Mouse (Mus musculus): ENCODE measurements around the gene Disc1. TPM values are rescaled to one million over a fixed set of nuclear protein-coding genes. Genes with fewer than 3 reads are reported as not detected.

Disc1 gene
- polyA plus RNA-seq, 1 experiment from 2014 or later, result 1.6 TPM

- H3K9ac ChIP-seq, result no peak overlapping the region
- peak; percentile 13; the same call in 1 of the 2 replicates for ATAC-seq
- H3K4me2 ChIP-seq (replicated peaks), result no peak overlapping the region
- H3K4me3 ChIP-seq (replicated peaks), result no peak overlapping the region
- no peaks in the 10 kb centered on the region for H3K36me3 ChIP-seq
- no peaks in the 10 kb centered on the region for H3K27me3 ChIP-seq (replicated peaks)
- peak overlapping the region; percentile 72 for H3K27ac ChIP-seq
- peaks cover 17% of the 10 kb centered on the region; the same call in 1 of the 2 replicates for H3K4me1 ChIP-seq (replicated peaks)
- 34% methylated on average over 4 of the region's 4 CpGs for WGBS
- H3K9me3 ChIP-seq, result no peaks in the 10 kb centered on the region
Measured at GRCm38 (mm10) chr8:125242921-125243320, 188.9 kb downstream of the Disc1 start.

- no peak overlapping the region for H3K4me2 ChIP-seq (replicated peaks)
- H3K27me3 ChIP-seq (replicated peaks), result no peaks in the 10 kb centered on the region
- H3K4me3 ChIP-seq (replicated peaks), result no peak overlapping the region
- no peaks in the 10 kb centered on the region for H3K9me3 ChIP-seq
- H3K36me3 ChIP-seq, result no peaks in the 10 kb centered on the region
- H3K27ac ChIP-seq, result no peak overlapping the region
- ATAC-seq, result peak; percentile 81
- peaks cover 13% of the 10 kb centered on the region; the same call in 1 of the 2 replicates for H3K4me1 ChIP-seq (replicated peaks)
- 32% methylated on average over 7 of the region's 7 CpGs for WGBS
- H3K9ac ChIP-seq, result no peak overlapping the region
Measured at GRCm38 (mm10) chr8:125246737-125247292, 192.8 kb downstream of the Disc1 start.

GRCm38 (mm10) chr8:125247349-125247748 lies 193.4 kb downstream of the Disc1 start:
- WGBS, result 14% methylated on average over 1 of the region's 1 CpGs
- H3K27ac ChIP-seq, result no peak overlapping the region
- no peak overlapping the region for H3K4me2 ChIP-seq (replicated peaks)
- no peak overlapping the region for H3K4me3 ChIP-seq (replicated peaks)
- no peaks in the 10 kb centered on the region for H3K9me3 ChIP-seq
- peaks cover 10% of the 10 kb centered on the region; the same call in 1 of the 2 replicates for H3K4me1 ChIP-seq (replicated peaks)
- H3K27me3 ChIP-seq (replicated peaks), result no peaks in the 10 kb centered on the region
- no peaks in the 10 kb centered on the region for H3K36me3 ChIP-seq
- H3K9ac ChIP-seq, result no peak overlapping the region
- ATAC-seq, result peak; percentile 64; the same call in 1 of the 2 replicates

DNA sequence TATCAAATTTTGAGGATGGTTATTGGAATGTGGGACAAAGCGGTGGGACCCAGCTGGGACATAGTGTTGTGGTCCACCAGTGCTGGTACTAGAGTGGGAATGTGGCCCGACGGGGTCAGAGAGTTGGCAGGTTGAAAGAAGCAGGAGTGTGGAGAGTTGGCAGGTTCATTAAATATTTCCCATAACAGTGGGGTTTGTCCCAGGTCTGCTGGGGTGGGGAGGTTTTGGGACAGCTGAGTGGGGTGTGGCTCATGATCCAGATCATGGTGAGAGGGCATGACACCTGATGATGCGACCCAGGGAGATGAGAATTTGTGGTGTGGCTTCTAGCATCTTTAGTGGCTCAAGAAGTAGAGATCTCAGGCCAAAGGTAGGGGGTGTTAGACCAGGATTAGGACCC lies 199.0 kb downstream of the Disc1 start:
- no peak for ATAC-seq

DNA sequence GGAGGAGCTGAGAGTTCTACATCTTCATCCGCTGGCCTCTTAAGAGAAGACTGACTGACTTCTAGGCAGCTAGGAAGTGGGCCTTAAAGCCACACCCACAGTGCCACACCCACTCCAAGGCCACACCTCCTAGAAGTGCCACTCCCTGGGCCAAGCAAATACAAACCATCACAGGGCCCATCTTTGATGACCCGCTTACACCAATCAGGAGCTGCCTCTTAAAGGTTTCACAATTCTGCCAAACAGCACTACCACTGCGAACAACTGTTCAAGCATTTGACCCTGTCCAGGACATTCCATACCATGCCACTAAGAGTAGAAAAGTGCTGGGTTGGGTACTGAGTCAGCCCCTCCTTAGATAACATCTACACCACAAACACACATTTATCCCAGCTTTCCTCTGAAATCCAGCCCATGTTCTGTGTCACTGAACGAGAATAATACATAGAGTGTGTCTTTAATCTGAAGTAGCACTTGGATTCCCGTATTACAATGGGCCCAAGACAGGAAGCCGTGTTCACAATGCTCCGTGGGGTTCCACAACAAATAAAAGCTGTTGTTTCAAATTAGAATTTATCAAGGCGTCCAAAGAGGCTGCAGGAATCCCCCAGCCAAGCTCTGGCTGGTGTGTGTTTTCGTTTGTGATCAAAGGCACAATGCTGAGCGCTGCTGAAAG lies 199.6 kb downstream of the Disc1 start:
- H3K27ac ChIP-seq, result peak overlapping the region; percentile 61; the same call in 1 of the 2 replicates
- 0 out of 2 replicates have a peak, but pooled peaks cover 9% of the 10 kb centered on the region for H3K4me1 ChIP-seq (replicated peaks)
- no peaks in the 10 kb centered on the region for H3K9me3 ChIP-seq
- H3K4me3 ChIP-seq (replicated peaks), result peak overlapping the region; percentile 37
- H3K4me2 ChIP-seq (replicated peaks), result peak overlapping the region; percentile 80
- H3K36me3 ChIP-seq, result no peaks in the 10 kb centered on the region
- peak; percentile 71 for ATAC-seq
- H3K9ac ChIP-seq, result no peak overlapping the region
- H3K27me3 ChIP-seq (replicated peaks), result no peaks in the 10 kb centered on the region
- 45% methylated on average over 10 of the region's 10 CpGs for WGBS

More for the DNA sequence above, 199.0 kb downstream of the Disc1 start:
- H3K27ac ChIP-seq, result no peak overlapping the region
- 96% methylated on average over 4 of the region's 4 CpGs for WGBS
- H3K36me3 ChIP-seq, result no peaks in the 10 kb centered on the region
- no peak overlapping the region for H3K4me2 ChIP-seq (replicated peaks)
- no peak overlapping the region for H3K4me3 ChIP-seq (replicated peaks)
- H3K27me3 ChIP-seq (replicated peaks), result no peaks in the 10 kb centered on the region
- 0 out of 2 replicates have a peak, but pooled peaks cover 9% of the 10 kb centered on the region for H3K4me1 ChIP-seq (replicated peaks)
- H3K9me3 ChIP-seq, result no peaks in the 10 kb centered on the region
- H3K9ac ChIP-seq, result no peak overlapping the region

- H3K4me1 ChIP-seq (replicated peaks), result 0 out of 2 replicates have a peak, but pooled peaks cover 9% of the 10 kb centered on the region
- WGBS, result 22% methylated on average over 23 of the region's 23 CpGs
- H3K9me3 ChIP-seq, result no peaks in the 10 kb centered on the region
- H3K9ac ChIP-seq, result peak overlapping the region; percentile 34
- H3K27ac ChIP-seq, result peak overlapping the region; percentile 61; the same call in 1 of the 2 replicates
- ATAC-seq, result peak; percentile 72
- peak overlapping the region; percentile 37 for H3K4me3 ChIP-seq (replicated peaks)
- no peaks in the 10 kb centered on the region for H3K27me3 ChIP-seq (replicated peaks)
- H3K36me3 ChIP-seq, result no peaks in the 10 kb centered on the region
- peak overlapping the region; percentile 80 for H3K4me2 ChIP-seq (replicated peaks)
Measured at GRCm38 (mm10) chr8:125254188-125255005, 200.4 kb downstream of the Disc1 start.

DNA sequence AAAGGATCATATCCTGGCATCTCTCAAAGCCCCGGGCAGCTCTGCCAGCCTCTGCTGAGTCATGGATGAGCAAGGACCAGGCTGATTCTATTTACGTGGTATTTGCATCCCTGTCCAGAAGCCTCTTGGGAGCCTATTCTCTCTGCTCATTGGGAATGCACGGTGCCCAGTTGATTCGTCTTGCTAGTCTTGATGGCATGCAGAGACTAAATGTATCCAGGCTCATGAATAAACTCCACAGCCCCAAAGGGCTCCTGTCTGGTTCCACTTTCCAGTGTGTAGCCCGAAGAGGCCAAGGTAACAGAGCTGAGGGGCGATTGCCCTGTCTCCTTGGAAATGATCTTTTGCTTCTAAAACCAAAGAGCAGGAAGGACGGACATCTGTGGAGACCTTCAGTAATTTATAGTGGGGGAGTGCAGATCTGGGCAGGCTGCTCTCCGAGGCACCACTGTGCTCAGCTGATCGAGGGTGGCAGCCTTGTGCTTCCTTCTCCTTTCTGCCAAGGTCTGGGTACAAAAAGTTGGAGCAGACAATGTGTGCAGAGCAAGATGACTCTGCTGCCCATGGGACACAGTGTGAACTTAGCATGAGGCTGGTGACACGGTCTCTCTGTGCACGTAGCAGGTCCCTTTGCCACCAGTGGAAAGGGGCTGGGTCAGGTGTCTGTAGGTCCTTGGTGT lies 201.2 kb downstream of the Disc1 start:
- no peak overlapping the region for H3K4me3 ChIP-seq (replicated peaks)
- H3K4me2 ChIP-seq (replicated peaks), result peak overlapping the region; percentile 80; the same call in 1 of the 2 replicates
- H3K27me3 ChIP-seq (replicated peaks), result no peaks in the 10 kb centered on the region
- no peaks in the 10 kb centered on the region for H3K9me3 ChIP-seq
- no peak overlapping the region for H3K9ac ChIP-seq
- H3K27ac ChIP-seq, result no peak overlapping the region
- 0 out of 2 replicates have a peak, but pooled peaks cover 9% of the 10 kb centered on the region for H3K4me1 ChIP-seq (replicated peaks)
- WGBS, result 70% methylated on average over 11 of the region's 11 CpGs
- no peaks in the 10 kb centered on the region for H3K36me3 ChIP-seq
- no peak for ATAC-seq

DNA sequence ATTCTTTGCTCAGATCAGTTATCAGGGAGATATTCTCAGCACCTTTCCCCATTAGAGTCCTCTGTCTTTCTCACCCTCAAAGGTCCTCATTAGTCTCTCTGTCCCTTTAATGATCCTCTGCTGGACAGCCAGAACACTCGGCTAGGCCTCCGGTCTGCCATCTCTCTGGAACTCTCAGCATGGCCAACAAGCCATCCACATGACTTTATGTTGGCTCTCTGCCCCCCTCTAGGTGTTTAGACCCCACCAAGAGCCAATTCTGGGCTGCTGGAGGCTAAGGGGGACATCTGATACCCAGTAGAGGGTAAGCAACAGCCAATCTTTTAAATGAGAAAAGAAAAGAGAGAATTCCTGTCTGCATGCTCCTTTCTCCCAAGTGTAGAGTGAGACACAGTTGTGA lies 203.7 kb downstream of the Disc1 start:
- ATAC-seq, result no peak

GRCm38 (mm10) chr8:125258806-125259500 lies 205.0 kb downstream of the Disc1 start:
- Histone ChIP-seq H3K4me2 (replicated peaks) (no peak overlapping the region), H3K4me1 (replicated peaks) (0 out of 2 replicates have a peak, but pooled peaks cover 4% of the 10 kb centered on the region), H3K9ac (no peak overlapping the region), H3K27me3 (replicated peaks) (no peaks in the 10 kb centered on the region), H3K36me3 (no peaks in the 10 kb centered on the region), H3K27ac (no peak overlapping the region), H3K9me3 (no peaks in the 10 kb centered on the region), H3K4me3 (replicated peaks) (no peak overlapping the region)
- no peak for ATAC-seq
- 87% methylated on average over 8 of the region's 8 CpGs for WGBS

More for the DNA sequence above, 203.7 kb downstream of the Disc1 start:
- Histone ChIP-seq H3K9me3 (no peaks in the 10 kb centered on the region), H3K9ac (no peak overlapping the region), H3K27me3 (replicated peaks) (no peaks in the 10 kb centered on the region), H3K4me1 (replicated peaks) (0 out of 2 replicates have a peak, but pooled peaks cover 9% of the 10 kb centered on the region), H3K4me2 (replicated peaks) (no peak overlapping the region), H3K36me3 (no peaks in the 10 kb centered on the region), H3K4me3 (replicated peaks) (no peak overlapping the region), H3K27ac (no peak overlapping the region)
- WGBS, result 60% methylated on average over 2 of the region's 2 CpGs

DNA sequence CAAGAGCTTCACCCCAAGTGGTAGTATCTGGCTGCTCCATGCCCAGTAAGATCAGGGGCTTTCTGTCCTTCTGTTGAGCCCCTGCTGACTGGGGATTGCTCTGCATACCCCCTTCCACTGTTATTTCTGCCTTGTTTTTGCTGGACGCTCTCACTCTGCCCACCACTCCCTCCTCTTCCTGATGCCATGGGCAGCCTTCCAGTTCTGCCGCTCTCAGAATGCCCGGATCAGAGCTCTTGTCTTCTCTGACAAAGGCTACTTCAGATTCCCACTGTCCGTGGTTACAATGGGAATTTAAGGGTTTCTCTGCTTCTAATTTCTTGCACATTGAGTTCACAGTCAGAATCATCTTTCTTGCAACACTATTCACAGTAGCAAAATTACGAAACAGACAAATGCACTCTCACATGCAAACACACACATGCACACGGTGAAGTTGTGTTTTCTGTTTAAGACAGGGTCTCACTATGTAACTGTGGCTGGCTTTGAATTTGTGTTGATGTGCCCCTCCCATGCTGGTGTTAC lies 214.2 kb downstream of the Disc1 start:
- Histone ChIP-seq H3K27ac (no peak overlapping the region), H3K9me3 (no peaks in the 10 kb centered on the region), H3K4me3 (replicated peaks) (no peak overlapping the region), H3K4me2 (replicated peaks) (no peak overlapping the region), H3K27me3 (replicated peaks) (no peaks in the 10 kb centered on the region), H3K9ac (no peak overlapping the region), H3K4me1 (replicated peaks) (peaks cover 7% of the 10 kb centered on the region; the same call in 1 of the 2 replicates), H3K36me3 (no peaks in the 10 kb centered on the region)
- ATAC-seq, result no peak
- 80% methylated on average over 6 of the region's 6 CpGs for WGBS

DNA sequence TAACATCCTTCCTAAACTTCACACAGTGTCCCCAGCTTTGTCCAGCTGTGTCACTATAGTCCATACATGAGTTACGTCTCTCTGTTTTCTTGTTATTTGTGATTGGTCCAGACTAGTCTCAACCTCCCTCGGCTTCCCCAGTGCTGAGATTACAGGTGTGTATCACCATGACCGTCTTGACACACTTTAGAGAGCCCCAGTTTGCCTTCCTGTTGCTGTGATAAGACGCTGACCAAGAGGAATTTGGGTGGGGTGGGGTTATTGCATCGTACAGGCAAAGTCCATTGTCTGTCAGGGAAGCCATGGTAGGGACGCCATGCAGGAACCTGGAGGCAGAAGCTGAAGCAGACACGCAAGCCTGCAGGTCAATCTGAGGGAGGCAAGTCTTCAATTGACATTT lies 216.3 kb downstream of the Disc1 start:
- no peak overlapping the region for H3K9ac ChIP-seq
- H3K36me3 ChIP-seq, result no peaks in the 10 kb centered on the region
- peak; percentile 21 for ATAC-seq
- no peak overlapping the region for H3K4me2 ChIP-seq (replicated peaks)
- no peak overlapping the region for H3K4me3 ChIP-seq (replicated peaks)
- no peaks in the 10 kb centered on the region for H3K27me3 ChIP-seq (replicated peaks)
- 57% methylated on average over 7 of the region's 7 CpGs for WGBS
- no peaks in the 10 kb centered on the region for H3K9me3 ChIP-seq
- peaks cover 7% of the 10 kb centered on the region; the same call in 1 of the 2 replicates for H3K4me1 ChIP-seq (replicated peaks)
- H3K27ac ChIP-seq, result no peak overlapping the region

Data from intestine, embryonic 15.5 days (tissue).